Mouse (Mus musculus) lung, embryonic 16.5 days (tissue): ENCODE data around the gene Fam71b. TPM values are rescaled to one million over a fixed set of nuclear protein-coding genes. Genes with fewer than 3 reads are reported as not detected.

Source experiments
- ATAC-seq: fragments of 200-750 bp; cut with Nextera tagmentation; 2 replicates; pipeline ENCODE4 v1.8.0; 2017; ENCODE audit warnings: low read depth, mild to moderate bottlenecking, moderate library complexity
- H3K27ac ChIP-seq: fragments of 300-500 bp; sonication (generic); 2 replicates; pipeline ENCODE4 v1.5.1; 2014; ENCODE audit warnings: mild to moderate bottlenecking, control low read depth, low read length
- H3K27me3 ChIP-seq: fragments of 300-500 bp; sonication (generic); 2 replicates; pipeline ENCODE4 v1.6.1; 2014; ENCODE audit warnings: low read depth, low read length, mixed read lengths; ENCODE audit not compliant: control insufficient read depth, insufficient read depth
- H3K36me3 ChIP-seq: fragments of 300-500 bp; sonication (generic); 2 replicates; pipeline ENCODE4 v1.6.1; 2014; ENCODE audit warnings: low read length; ENCODE audit not compliant: control insufficient read depth, insufficient read depth
- H3K4me1 ChIP-seq: fragments of 300-500 bp; sonication (generic); replicated peaks from 2 replicates; pipeline ENCODE4 v1.6.1; 2014; ENCODE audit warnings: low read length, mixed read lengths; ENCODE audit not compliant: control insufficient read depth, insufficient read depth
- H3K4me2 ChIP-seq: fragments of 300-500 bp; sonication (generic); 2 replicates; pipeline ENCODE4 v1.6.1; 2014; ENCODE audit warnings: low read depth, low read length, control low read depth
- H3K4me3 ChIP-seq: fragments of 300-500 bp; sonication (generic); 2 replicates; pipeline ENCODE4 v1.5.1; 2014; ENCODE audit warnings: mild to moderate bottlenecking, low read length, control low read depth
- H3K9ac ChIP-seq: fragments of 300-500 bp; sonication (generic); 2 replicates; pipeline ENCODE4 v1.6.1; 2014; ENCODE audit warnings: low read length, control low read depth
- H3K9me3 ChIP-seq: fragments of 300-500 bp; sonication (generic); 2 replicates; pipeline ENCODE4 v1.6.1; 2016; ENCODE audit warnings: low read length; ENCODE audit not compliant: control insufficient read depth
- WGBS: fragments of 180-500 bp; shearing (Covaris S2); extraction: QIAGEN DNeasy Blood & Tissue Kit; methylation state at CpG from one replicate; pipeline ENCODE4 v1.1.7; 2014; 5-methylcytosine and 5-hydroxymethylcytosine counted together
- polyA plus RNA-seq: library from polyadenylated mRNA; unstranded; fragments of >200 nt; fragmentation: Nextera tagmentation; extraction: Ambion mirVana; gene quantifications from 2 replicates; pipeline ENCODE4 v1.2.1, GENCODE M21; 2015

Gene Fam71b
- polyA plus RNA-seq, 1 experiment from 2014 or later = not detected

GRCm38 (mm10) chr11:46380097-46380675 is 16.2 kb upstream of the Fam71b start:
- WGBS = 86% methylated on average over 7 of the region's 7 CpGs
- Histone ChIP-seq H3K4me3 (no peak overlapping the region), H3K4me1 (no peaks in the 10 kb centered on the region), H3K36me3 (no peaks in the 10 kb centered on the region), H3K4me2 (no peak overlapping the region), H3K27me3 (no peaks in the 10 kb centered on the region), H3K9ac (no peak overlapping the region), H3K27ac (no peak overlapping the region), H3K9me3 (no peaks in the 10 kb centered on the region)
- ATAC-seq = no peak

DNA sequence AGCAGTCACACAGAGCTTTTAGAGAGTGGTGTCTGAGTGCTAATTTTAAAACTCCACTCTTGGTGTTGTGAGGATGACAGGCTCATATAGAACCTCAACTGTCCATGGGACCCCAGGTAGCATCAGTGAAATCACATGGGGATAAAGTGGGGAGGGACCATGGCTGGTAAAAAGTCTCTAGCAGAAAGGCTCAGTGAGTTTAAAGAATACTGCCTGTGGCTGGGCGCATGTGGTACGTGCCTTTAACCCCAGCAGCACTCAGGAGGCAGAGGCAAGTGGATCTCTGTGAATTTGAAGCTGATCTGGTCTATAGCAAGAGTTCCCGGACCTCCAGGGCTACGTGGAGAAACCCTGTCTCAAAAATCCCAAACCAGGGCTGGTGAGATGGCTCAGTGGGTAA is 13.9 kb upstream of the Fam71b start:
- Histone ChIP-seq H3K9ac (no peak overlapping the region), H3K27ac (no peak overlapping the region), H3K36me3 (no peaks in the 10 kb centered on the region), H3K27me3 (no peaks in the 10 kb centered on the region), H3K9me3 (no peaks in the 10 kb centered on the region), H3K4me3 (no peak overlapping the region), H3K4me1 (no peaks in the 10 kb centered on the region), H3K4me2 (no peak overlapping the region)
- no peak for ATAC-seq
- WGBS = 86% methylated on average over 4 of the region's 4 CpGs

- no peak for ATAC-seq
- H3K4me2 ChIP-seq = no peak overlapping the region
- no peaks in the 10 kb centered on the region for H3K4me1 ChIP-seq
- no peak overlapping the region for H3K27ac ChIP-seq
- H3K36me3 ChIP-seq = no peaks in the 10 kb centered on the region
- H3K9me3 ChIP-seq = no peaks in the 10 kb centered on the region
- no peaks in the 10 kb centered on the region for H3K27me3 ChIP-seq
- no peak overlapping the region for H3K4me3 ChIP-seq
- WGBS = 94% methylated on average over 2 of the region's 2 CpGs
- no peak overlapping the region for H3K9ac ChIP-seq
Observed at GRCm38 (mm10) chr11:46384925-46385324, 11.4 kb upstream of the Fam71b start.

- no peak for ATAC-seq
- no peak overlapping the region for H3K4me2 ChIP-seq
- WGBS = 74% methylated on average over 8 of the region's 8 CpGs
- no peaks in the 10 kb centered on the region for H3K27me3 ChIP-seq
- H3K9me3 ChIP-seq = no peaks in the 10 kb centered on the region
- H3K4me3 ChIP-seq = no peak overlapping the region
- no peak overlapping the region for H3K9ac ChIP-seq
- H3K4me1 ChIP-seq = no peaks in the 10 kb centered on the region
- H3K27ac ChIP-seq = no peak overlapping the region
- H3K36me3 ChIP-seq = no peaks in the 10 kb centered on the region
Observed at GRCm38 (mm10) chr11:46386556-46386955, 9.8 kb upstream of the Fam71b start.

GRCm38 (mm10) chr11:46387061-46387460 is 9.3 kb upstream of the Fam71b start:
- no peaks in the 10 kb centered on the region for H3K27me3 ChIP-seq
- H3K9ac ChIP-seq = no peak overlapping the region
- ATAC-seq = no peak
- H3K4me3 ChIP-seq = no peak overlapping the region
- H3K9me3 ChIP-seq = no peaks in the 10 kb centered on the region
- H3K36me3 ChIP-seq = no peaks in the 10 kb centered on the region
- H3K27ac ChIP-seq = no peak overlapping the region
- WGBS = 86% methylated on average over 8 of the region's 8 CpGs
- no peaks in the 10 kb centered on the region for H3K4me1 ChIP-seq
- H3K4me2 ChIP-seq = no peak overlapping the region

DNA sequence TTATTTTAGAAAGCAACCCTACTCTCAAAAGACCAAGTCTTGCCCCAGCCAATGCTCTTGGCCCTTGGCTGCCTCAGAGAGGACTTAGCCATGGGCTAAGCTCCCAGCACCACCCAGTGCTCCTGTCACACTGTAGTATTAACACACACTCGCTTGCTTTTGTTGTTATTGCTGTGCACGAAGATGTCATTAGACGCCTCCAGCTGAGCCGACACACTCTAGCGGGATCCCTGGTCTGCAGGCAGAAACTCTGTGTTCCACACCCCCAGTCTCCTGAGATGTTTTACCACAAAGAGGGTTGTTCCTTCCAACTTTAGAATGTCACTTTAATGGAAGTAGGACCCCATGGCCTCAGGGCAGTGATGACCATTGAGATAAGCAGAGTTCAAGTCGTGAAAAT is 7.9 kb upstream of the Fam71b start:
- Histone ChIP-seq H3K4me2 (no peak overlapping the region), H3K9ac (no peak overlapping the region), H3K27ac (no peak overlapping the region), H3K9me3 (no peaks in the 10 kb centered on the region), H3K4me1 (no peaks in the 10 kb centered on the region), H3K27me3 (no peaks in the 10 kb centered on the region), H3K4me3 (no peak overlapping the region), H3K36me3 (no peaks in the 10 kb centered on the region)
- 51% methylated on average over 6 of the region's 6 CpGs for WGBS
- no peak for ATAC-seq

GRCm38 (mm10) chr11:46389336-46390117 is 6.8 kb upstream of the Fam71b start, which contains the start of gene Itk:
Itk (minus strand) TSS chr11:46389515.
- H3K4me2 ChIP-seq = no peak within 1 kb of the TSS
- WGBS = 72% methylated on average over 13 of the region's 13 CpGs
- H3K4me3 ChIP-seq = no peak within 1 kb of the TSS
- ATAC-seq = no peak
- no peak within 1 kb of the TSS for H3K27ac ChIP-seq
- H3K9me3 ChIP-seq = no peaks in the 10 kb centered on the region
- no peak within 1 kb of the TSS for H3K9ac ChIP-seq
- H3K36me3 ChIP-seq = no peaks in the 10 kb centered on the region
- no peaks in the 10 kb centered on the region for H3K4me1 ChIP-seq
- no peaks in the 10 kb centered on the region for H3K27me3 ChIP-seq

GRCm38 (mm10) chr11:46390621-46391020 is 5.7 kb upstream of the Fam71b start:
- no peaks in the 10 kb centered on the region for H3K9me3 ChIP-seq
- 49% methylated on average over 3 of the region's 3 CpGs for WGBS

DNA sequence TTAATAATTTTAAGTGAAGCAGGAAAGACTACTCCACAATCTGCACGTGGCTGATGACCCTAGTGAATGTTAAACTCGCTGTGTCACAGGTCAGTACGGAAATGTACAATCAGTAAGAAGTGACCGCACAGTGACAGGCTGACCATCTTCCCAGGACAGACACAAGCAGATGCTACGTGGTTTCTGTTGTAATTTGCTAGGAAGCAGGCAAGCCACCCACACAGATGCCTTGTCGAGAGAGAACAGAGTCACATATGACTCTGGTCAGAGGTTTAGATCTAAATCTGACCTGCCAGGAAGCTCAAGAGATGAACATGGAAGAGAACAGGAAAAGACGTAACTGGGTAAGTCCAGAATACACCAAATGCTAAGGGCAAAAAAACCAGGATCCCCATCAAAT is 3.5 kb upstream of the Fam71b start:
- H3K9me3 ChIP-seq = no peaks in the 10 kb centered on the region
- no peak for ATAC-seq
- H3K27ac ChIP-seq = no peak overlapping the region
- H3K9ac ChIP-seq = no peak overlapping the region
- no peaks in the 10 kb centered on the region for H3K4me1 ChIP-seq
- 69% methylated on average over 7 of the region's 7 CpGs for WGBS
- H3K36me3 ChIP-seq = no peaks in the 10 kb centered on the region
- H3K4me2 ChIP-seq = no peak overlapping the region
- no peaks in the 10 kb centered on the region for H3K27me3 ChIP-seq
- no peak overlapping the region for H3K4me3 ChIP-seq

More at GRCm38 (mm10) chr11:46390621-46391020, 5.7 kb upstream of the Fam71b start:
- Histone ChIP-seq H3K9ac (no peak overlapping the region), H3K27ac (no peak overlapping the region), H3K36me3 (no peaks in the 10 kb centered on the region), H3K4me2 (no peak overlapping the region), H3K4me1 (no peaks in the 10 kb centered on the region), H3K4me3 (no peak overlapping the region), H3K27me3 (no peaks in the 10 kb centered on the region)
- no peak for ATAC-seq
